In the genomic region with DNA sequence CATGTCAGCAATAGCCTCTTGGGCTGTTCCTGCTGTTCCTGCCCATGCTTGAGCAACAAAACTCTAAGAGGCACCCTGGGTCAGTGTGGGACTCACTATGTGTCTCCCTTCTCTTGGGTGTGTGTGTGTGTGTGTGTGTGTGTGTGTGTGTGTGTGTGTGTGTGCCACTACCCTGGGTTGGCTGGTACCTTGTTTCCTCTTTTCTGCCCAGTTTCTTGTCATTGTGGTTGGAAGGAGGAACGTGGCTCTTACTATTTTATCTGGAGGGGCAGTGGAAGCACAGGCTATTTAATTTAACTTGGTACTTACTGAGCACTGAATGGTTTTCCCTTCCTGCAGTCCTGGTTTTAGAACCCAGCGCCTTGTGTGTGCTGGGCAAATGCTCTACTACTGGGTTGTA, we compare ENCODE assay signal across 21 mouse cellular contexts. TPM values are rescaled to one million over a fixed set of nuclear protein-coding genes. Genes with fewer than 3 reads are reported as not detected.
"Had no signal": no experiment of that assay in that cellular context is flagged by ENCODE, and none has a peak within 500 bp of the region (broad histone marks: within the 10 kb centered on the region; RNA-seq: fewer than 3 reads in every experiment).

No protein-coding gene starts in this region.

- H3K4me3 ChIP-seq: lung, embryonic 15.5 days; midbrain, embryonic 10.5 days; midbrain, embryonic 12.5 days; myocyte; neural tube, embryonic 13.5 days; neural tube, embryonic 15.5 days; stomach, embryonic 15.5 days had no signal

- ATAC-seq: lung, postnatal 0 days; midbrain, embryonic 16.5 days had no signal

- H3K27ac ChIP-seq: lung, embryonic 15.5 days; macrophage; midbrain, embryonic 10.5 days; midbrain, embryonic 12.5 days; neural tube, embryonic 13.5 days; neural tube, embryonic 15.5 days; stomach, embryonic 15.5 days; stomach, postnatal 0 days had no signal

- H3K9ac ChIP-seq: lung, embryonic 15.5 days; midbrain, embryonic 12.5 days; neural tube, embryonic 13.5 days; neural tube, embryonic 15.5 days; stomach, embryonic 15.5 days had no signal

- DNase-seq: lung, adult 2 months; lung, postnatal 14 days; lung, postnatal 36 days; midbrain, embryonic 14.5 days; right cerebral cortex, postnatal 14 days; thymus, adult 2 months; thymus, postnatal 25 days; thymus, postnatal 4 days had no signal

- H3K4me1 ChIP-seq: lung, embryonic 15.5 days; midbrain, embryonic 12.5 days; neural tube, embryonic 13.5 days; neural tube, embryonic 15.5 days; stomach, embryonic 15.5 days had no signal

- H3K9me3 ChIP-seq: lung, embryonic 15.5 days; midbrain, embryonic 10.5 days; midbrain, embryonic 12.5 days; neural tube, embryonic 13.5 days; neural tube, embryonic 15.5 days; stomach, embryonic 15.5 days had no signal

- H3K27me3 ChIP-seq: lung, embryonic 15.5 days; stomach, embryonic 15.5 days had no signal

- H3K4me2 ChIP-seq: lung, embryonic 15.5 days; midbrain, embryonic 12.5 days; neural tube, embryonic 13.5 days; neural tube, embryonic 15.5 days; stomach, embryonic 15.5 days had no signal

- H3K36me3 ChIP-seq: lung, embryonic 15.5 days; midbrain, embryonic 10.5 days; midbrain, embryonic 12.5 days; neural tube, embryonic 13.5 days; neural tube, embryonic 15.5 days; stomach, embryonic 15.5 days had no signal

RNA-seq across cellular contexts. Expression of gene Nkx6-2, which starts 27.7 kb away (rescaled TPM):
- total RNA-seq: megakaryocyte, adult 5-6 weeks; megakaryocyte-erythroid progenitor cell, adult 5-6 weeks had no signal
- polyA plus RNA-seq: macrophage, myocyte had no signal
